Mouse (Mus musculus) cerebellum, adult 11-12 months (tissue): ENCODE results near the gene Slc27a3.
"Not testable (repeated sequence)": the region's sequence is repeated elsewhere in the genome, so short reads cannot be mapped to it uniquely, and the experiment has no call there.

Experiments
- DNase-seq: peaks from one replicate; pipeline ENCODE4 v3.0.0; 2022

Slc27a3 gene

GRCm38 (mm10) chr3:90388726-90389510 lies 820 bp downstream of the Slc27a3 start:
- DNase-seq = no peak

DNA sequence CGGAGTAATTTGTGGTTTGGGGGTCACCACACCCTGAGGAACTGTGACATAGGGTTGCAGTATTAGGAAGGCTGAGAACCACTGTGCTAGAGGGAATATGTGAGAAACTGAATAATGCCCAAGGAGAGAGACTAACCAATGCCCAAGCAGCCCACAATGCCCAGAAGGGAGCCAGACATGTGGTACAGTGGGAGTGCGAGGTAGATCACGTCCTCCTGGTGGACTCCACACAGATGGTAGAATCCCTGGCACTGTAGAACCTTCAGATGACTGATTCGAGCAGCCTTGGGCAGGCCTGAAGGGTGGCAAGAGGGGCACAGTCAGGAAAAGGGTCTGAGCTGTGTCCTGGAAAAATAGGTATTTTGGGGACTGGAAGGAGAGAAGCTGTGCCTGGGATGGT lies 1.5 kb downstream of the Slc27a3 start:
- no peak for DNase-seq

DNA sequence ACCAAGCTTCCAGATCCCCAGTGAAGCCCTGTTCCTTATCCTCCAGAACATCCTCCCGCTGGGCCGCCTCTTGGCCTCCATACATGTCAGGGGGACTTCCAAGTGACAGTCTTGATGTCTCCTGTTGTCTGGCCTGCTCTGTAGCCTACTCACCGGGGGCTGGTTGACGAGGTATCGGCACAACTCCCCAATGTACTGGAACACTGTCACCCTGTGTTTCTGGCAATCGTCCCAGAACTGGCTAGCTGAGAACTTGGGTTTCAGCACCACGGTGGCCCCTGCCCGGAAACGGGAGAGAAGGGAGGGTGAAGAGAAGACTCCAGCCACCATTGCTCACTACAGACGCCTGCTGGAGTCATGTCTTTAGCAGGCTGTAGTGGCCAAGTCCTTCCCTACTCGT lies 2.3 kb downstream of the Slc27a3 start:
- no peak for DNase-seq

DNA sequence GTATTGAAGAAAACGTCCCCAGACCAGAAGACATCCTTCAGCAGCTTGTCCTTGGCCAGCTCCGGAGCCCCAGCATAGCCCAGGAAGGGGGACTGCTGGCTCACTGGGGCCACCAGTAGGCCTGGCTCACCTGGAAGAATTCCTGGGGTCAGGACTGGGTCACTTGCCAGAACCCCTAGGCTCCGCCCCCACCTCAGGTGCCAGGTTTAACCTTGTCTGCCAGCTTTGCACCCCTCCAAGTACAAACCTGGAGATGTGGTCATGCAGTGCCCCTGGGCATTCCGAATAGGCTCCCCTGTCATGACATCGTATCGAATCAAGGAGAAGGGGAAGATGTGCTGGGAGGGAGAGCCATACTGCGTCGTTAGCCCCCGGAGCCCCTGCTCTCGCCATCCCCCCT lies 2.9 kb downstream of the Slc27a3 start:
- DNase-seq = no peak

- DNase-seq = no peak
Measured at GRCm38 (mm10) chr3:90384851-90385375, 4.8 kb downstream of the Slc27a3 start.

DNA sequence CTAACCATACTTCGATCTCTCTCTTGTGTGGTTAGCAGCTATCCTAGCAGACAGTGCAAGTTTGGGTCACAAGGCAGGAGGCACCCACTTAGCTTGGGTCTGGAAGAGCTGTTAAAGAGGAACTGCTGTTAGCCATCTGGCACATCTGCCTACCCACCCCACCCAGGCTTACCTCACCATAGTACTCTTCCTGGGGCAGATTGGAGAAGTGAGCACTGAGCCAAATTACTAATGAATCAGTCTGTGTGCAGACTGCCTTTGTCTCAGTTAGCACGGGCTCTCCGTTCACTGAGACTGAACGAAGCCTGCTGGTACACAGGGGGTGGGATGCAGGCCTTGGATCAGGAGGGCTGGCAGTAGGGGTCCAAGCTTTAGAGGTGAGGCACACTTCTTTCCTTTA lies 6.0 kb downstream of the Slc27a3 start:
- DNase-seq = no peak

DNA sequence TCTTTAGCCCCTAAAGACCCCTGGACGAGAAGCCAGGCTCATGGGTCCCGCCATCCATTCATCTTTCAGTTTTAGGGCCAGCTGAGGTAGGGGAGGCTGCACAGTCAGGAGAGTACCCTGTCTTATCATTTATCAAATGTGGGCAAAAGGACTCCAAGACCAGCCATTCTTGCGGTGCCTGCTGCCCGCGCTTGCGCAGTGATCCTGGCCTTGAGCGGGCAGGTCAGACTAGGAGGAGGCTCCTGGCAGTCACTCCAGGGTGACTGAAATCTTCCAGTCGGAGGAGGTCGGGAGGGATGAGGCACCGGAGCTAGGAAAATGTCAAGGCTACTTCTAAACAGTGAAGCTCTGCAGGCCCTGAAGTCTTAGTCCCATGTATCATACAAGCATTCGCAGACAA lies 8.0 kb downstream of the Slc27a3 start:
- no peak for DNase-seq

GRCm38 (mm10) chr3:90378496-90378895 lies 11.2 kb downstream of the Slc27a3 start:
- no peak for DNase-seq

DNA sequence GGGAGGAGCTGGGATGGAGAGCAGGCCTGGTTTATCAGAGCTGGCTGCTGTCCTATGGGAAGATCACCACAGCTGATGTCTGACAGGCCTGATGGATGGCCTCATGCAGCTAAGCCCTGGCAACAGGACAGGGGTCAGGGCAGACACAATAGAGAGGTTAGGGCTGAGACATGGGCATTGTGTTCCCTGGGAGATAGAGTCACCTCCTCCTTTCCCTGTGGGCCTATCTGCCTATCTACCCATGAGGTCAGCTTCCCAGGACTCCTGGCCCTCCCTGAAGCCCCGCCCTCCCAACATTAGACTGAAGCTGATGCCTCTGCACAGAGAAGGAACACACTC lies 13.5 kb downstream of the Slc27a3 start:
- DNase-seq = no peak

- DNase-seq = no peak
Measured at GRCm38 (mm10) chr3:90375562-90376246, 14.0 kb downstream of the Slc27a3 start.

- DNase-seq = no peak
Measured at GRCm38 (mm10) chr3:90374368-90374767, 15.4 kb downstream of the Slc27a3 start.

DNA sequence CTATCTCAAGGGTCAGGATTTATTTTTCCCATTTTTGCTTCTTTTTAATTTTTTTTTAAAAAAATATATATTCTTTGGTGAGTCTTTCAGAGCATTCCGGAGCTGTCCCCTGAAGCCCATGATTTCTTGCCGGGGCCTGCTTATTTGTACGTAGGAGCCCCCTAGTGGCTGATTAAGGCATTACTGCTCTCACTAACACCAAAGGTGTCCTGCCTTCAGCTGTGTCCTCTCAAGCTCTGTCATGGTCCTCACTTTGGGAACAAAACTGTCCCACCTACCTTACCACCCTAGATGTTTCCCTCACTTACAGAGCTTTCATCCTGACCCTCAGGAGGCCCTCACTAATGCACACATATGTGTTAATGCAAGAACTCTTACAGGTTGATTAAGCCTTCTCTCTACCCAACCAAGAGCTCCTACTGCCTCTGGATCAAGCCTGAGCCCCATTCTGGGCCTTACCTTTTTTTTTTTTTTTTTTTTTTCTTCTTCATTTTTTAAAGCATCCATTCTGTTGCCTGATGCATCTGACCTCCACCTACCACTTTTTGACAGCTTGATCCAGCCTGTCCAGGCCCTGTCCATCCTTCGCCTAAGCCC lies 16.2 kb downstream of the Slc27a3 start:
- peak; percentile 75 for DNase-seq

DNA sequence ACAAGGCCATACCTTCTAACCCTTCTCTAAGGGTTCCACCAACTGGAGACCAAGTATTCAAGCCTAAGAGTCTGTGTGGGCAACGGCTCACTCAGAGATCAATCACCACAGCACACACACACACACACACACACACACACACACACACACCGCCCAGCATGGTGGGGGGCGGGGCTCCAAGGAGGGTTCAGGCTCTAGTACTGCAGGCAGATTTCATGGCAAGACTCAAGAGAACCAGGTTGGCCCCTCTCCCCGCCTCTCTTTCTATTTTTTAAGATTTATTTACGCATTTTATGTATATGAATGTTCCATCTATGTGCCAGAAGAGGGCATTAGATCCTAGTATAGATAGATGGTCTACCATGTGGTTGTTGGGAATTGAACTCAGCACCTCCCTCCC lies 16.9 kb downstream of the Slc27a3 start:
- no peak for DNase-seq

GRCm38 (mm10) chr3:90371857-90372256 lies 17.9 kb downstream of the Slc27a3 start:
- DNase-seq = no peak

DNA sequence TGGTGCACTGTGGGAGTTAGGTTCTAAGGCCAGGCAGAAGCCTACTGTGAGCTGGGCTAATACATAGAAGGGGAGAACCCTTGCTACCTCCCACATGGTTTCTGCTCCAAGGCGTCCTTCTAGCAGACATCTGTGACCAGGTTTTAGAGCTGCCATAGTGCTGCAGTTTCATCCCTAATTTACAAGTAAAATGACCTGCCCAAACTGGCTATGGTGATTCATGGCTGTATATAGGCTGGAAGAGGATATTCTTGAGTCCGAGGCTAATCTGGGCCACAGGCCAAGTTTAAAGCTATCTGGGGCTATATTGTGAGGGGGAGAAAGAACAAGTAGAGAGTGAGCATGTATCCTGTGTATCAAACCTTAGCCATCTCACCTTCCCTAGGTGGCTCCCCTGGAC lies 20.7 kb downstream of the Slc27a3 start:
- no peak for DNase-seq

- DNase-seq = no peak
Measured at GRCm38 (mm10) chr3:90367001-90367632, 22.6 kb downstream of the Slc27a3 start.

GRCm38 (mm10) chr3:90362346-90362745 lies 27.4 kb downstream of the Slc27a3 start:
- no peak for DNase-seq

DNA sequence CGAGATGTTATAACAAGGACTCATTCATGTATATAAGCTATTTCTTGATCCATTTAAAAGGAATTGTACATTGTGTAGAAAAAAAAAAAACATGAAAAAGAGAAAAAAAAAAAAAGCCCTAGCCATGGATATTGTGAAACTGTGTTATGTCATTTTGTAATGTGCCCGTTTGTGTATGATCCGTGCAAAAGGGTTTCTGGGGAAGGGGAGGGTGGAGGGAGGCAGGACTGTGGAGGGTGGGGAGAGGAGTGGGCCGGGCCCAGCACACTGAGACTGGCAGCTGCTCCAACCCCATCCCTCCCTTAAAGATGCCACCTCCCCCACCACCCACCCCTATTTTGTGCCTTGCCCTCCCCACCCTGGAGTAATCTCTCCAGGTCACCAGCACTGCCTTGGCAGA lies 28.3 kb downstream of the Slc27a3 start:
- DNase-seq = no peak

- DNase-seq = no peak
Measured at GRCm38 (mm10) chr3:90359230-90359629, 30.5 kb downstream of the Slc27a3 start.

GRCm38 (mm10) chr3:90357959-90358358 lies 31.8 kb downstream of the Slc27a3 start:
- no peak for DNase-seq

- DNase-seq = no peak
Measured at GRCm38 (mm10) chr3:90347847-90348246, 41.9 kb downstream of the Slc27a3 start.

DNA sequence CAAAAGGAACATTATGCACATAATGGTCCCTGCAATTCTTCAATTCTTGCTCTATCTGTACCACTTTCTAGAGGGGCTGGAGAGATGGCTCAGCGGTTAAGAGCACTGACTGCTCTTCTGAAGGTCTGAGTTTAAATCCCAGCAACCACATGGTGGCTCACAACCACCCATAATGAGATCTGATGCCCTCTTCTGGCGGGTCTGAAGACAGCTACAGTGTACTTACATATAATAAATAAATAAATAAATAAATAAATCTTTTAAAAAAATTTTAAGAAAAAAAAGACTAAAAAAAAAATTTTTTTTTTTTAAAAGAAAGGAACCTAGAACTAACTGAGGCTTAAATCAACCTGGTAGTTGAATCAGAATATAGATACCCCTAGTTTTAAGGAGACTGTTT lies 46.9 kb downstream of the Slc27a3 start:
- not testable (repeated sequence) for DNase-seq

GRCm38 (mm10) chr3:90340177-90340576 lies 49.6 kb downstream of the Slc27a3 start:
- DNase-seq = no peak

DNA sequence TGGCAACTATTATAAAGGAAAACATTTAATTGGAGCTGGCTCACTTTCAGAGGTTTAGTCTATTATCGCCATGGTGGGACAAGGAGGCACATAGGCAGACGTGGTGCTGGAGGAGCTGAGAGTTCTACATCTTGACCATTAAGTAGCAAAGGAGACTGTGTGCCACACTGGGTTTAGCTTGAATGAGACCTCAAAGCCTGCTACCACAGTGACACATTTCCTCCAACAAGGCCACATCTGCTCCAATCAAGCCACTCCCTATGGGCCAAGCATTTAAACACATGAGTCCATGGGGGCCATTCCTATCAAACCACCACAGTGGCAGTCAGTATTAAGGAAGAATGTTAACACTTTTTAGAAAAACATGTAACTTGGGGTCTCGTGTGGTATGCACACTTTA lies 51.5 kb downstream of the Slc27a3 start:
- DNase-seq = no peak
